Mouse (Mus musculus) forebrain, embryonic 10.5 days (tissue): ENCODE data around the gene Use1. TPM values are rescaled to one million over a fixed set of nuclear protein-coding genes. Genes with fewer than 3 reads are reported as not detected.

Source experiments
- DNase-seq: peaks from one replicate; pipeline ENCODE4 v3.0.0-alpha.2; 2017; ENCODE audit warnings: low spot score; ENCODE audit errors: extremely low spot score
- H3K27ac ChIP-seq: fragments of 300-500 bp; sonication (generic); 2 replicates; pipeline ENCODE4 v1.5.1; 2016; ENCODE audit warnings: mild to moderate bottlenecking
- H3K27me3 ChIP-seq: fragments of 300-500 bp; sonication (generic); 2 replicates; pipeline ENCODE4 v1.6.1; 2016; ENCODE audit warnings: mild to moderate bottlenecking; ENCODE audit not compliant: poor library complexity, severe bottlenecking
- H3K36me3 ChIP-seq: fragments of 300-500 bp; sonication (generic); replicated peaks from 2 replicates; pipeline ENCODE4 v1.6.1; 2016; ENCODE audit warnings: mild to moderate bottlenecking, moderate library complexity
- H3K4me1 ChIP-seq: fragments of 300-500 bp; sonication (generic); 2 replicates; pipeline ENCODE4 v1.6.1; 2016
- H3K4me3 ChIP-seq: fragments of 300-500 bp; sonication (generic); 2 replicates; pipeline ENCODE4 v1.5.1; 2016; ENCODE audit warnings: mild to moderate bottlenecking, moderate library complexity
- H3K9me3 ChIP-seq: fragments of 300-500 bp; sonication (generic); 2 replicates; pipeline ENCODE4 v1.6.1; 2016; ENCODE audit warnings: mild to moderate bottlenecking, moderate library complexity
- WGBS: fragments of 180-500 bp; shearing (Covaris S2); methylation state at CpG from one replicate; pipeline ENCODE4 v1.1.7; 2016; 5-methylcytosine and 5-hydroxymethylcytosine counted together
- polyA plus RNA-seq: library from polyadenylated mRNA; unstranded; fragments of >200 nt; fragmentation: Nextera tagmentation; extraction: Ambion mirVana; gene quantifications from 2 replicates; pipeline ENCODE4 v1.2.1, GENCODE M21; 2016

The Use1 gene
- polyA plus RNA-seq, 1 experiment from 2014 or later = 81.4 TPM

DNA sequence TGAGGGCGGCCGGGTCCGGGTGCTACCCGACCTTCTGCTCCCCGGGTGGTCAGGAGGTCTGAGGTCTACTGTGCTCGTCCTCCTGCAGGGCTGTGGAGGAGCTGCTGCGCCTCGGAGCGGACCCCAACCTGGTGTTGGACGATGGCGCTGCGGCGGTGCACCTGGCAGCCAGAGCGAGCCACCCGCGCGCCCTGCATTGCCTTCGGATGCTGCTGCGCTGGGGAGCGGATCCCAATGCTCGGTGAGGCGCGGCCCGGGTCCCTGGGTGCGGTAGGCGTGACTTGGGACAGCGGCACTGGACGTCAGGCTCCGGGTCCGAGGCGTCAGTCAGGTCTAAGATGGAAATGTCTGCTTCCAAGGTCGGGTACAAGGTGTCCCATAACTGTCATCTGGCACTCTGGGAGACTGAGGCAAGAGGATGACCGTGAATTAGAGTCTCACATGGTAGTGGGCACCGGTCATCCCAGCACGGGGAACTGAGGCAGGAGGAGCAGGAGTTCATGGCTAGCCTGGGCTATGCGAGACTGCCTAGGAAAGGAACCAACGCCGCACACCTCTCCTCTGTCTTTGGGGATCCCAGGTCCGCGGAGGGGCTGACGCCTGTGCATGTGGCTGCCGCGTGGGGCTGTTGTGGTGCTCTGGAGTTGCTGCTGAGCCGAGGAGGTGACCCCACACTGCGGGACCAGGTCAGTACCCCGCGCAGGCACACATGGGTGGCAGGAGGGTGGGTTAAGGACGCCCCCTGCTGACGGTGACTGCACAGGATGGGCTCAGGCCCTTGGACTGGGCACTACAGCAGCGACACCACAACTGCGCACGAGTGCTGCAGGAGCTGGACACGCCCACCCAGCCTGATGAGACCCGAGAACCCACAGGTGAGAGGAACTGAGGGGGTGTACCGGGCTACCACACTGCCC, 39.7 kb downstream of the Use1 start:
- Histone ChIP-seq H3K4me3 (peak overlapping the region; percentile 73), H3K36me3 (peaks cover 51% of the 10 kb centered on the region), H3K27me3 (no peaks in the 10 kb centered on the region), H3K4me1 (peaks cover 30% of the 10 kb centered on the region), H3K9me3 (no peaks in the 10 kb centered on the region), H3K27ac (peak overlapping the region; percentile 92)
- DNase-seq = peak; percentile 81
- WGBS = 1% methylated on average over 55 of the region's 55 CpGs

DNA sequence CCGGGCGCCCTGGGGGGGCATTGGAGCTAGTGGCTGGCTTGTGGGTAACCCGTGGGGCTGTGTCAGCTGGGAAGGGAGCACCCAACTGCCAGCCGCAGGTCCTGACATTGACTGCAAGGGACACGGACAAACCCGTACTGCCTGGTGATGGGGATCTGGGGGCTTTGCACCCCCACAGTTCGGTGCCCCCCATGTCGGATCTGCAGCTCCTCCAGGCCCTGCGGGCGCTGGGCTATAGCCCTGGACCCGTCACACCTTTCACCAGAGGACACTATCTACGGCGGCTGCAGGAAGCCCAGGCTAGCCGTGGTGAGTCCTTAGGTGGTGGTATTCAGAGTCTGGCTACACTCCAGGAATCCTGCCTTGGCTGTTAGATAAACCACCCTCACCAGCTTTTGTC, 40.8 kb downstream of the Use1 start:
- peaks cover 47% of the 10 kb centered on the region for H3K36me3 ChIP-seq
- no peaks in the 10 kb centered on the region for H3K27me3 ChIP-seq
- no peaks in the 10 kb centered on the region for H3K9me3 ChIP-seq
- peak overlapping the region; percentile 73; the same call in 1 of the 2 replicates for H3K4me3 ChIP-seq
- H3K27ac ChIP-seq = no peak overlapping the region
- 94% methylated on average over 14 of the region's 14 CpGs for WGBS
- peaks cover 37% of the 10 kb centered on the region for H3K4me1 ChIP-seq
- DNase-seq = no peak

DNA sequence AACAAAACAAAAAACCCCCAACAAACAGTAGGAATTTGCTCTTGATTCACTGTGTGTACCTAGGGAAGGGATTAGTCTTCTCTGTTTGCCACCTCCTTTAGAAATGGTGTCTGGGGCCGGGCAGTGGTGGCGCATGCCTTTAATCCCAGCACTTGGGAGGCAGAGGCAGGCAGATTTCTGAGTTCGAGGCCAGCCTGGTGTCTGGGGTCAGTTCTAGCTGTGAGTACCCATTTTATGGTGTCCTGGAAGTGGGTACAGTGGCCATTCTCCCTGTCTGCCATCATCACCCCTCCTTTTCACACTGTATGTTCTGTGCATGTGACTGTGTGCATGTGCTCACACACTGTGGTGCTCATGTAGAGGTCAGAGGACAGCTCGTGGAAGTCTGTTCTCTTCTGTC, 41.6 kb downstream of the Use1 start:
- Histone ChIP-seq H3K27me3 (no peaks in the 10 kb centered on the region), H3K27ac (no peak overlapping the region), H3K9me3 (no peaks in the 10 kb centered on the region), H3K4me1 (peaks cover 37% of the 10 kb centered on the region), H3K36me3 (peaks cover 41% of the 10 kb centered on the region), H3K4me3 (no peak overlapping the region)
- 89% methylated on average over 4 of the region's 4 CpGs for WGBS
- no peak for DNase-seq

DNA sequence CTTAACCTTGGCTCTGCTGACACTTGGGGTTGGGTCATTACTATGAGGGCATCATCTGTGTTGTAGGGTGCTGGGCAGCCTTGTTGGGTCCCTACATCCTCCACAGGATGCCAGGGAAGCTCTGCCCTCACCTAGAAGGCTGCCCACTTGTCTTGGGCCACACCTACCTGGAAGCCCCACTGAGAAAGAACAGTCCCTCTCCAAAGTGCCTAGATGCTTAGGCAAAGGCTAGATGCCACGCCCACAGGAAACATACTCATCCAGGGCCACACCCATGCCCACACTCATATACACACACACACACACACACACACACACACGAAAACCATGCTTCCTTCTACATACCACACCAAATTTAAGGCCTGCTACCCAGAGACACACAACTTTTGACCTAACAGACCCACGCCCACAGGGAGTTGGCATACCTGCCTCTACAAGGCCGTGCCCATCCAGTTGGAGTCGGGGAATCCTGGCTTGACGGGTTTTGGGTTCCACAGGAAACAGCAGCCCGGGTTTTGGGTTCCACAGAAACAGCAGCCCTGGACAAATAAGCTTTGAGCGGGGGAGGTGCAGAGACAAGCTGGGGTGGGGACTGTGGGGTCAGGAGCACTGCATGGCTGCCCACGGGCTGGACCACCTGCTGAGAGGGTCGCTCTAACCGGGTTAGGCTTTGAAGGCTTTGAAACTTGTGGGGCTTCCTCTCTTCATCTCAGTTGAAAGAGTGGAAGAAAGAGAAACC, 45.1 kb downstream of the Use1 start:
- 52% methylated on average over 11 of the region's 11 CpGs for WGBS
- Histone ChIP-seq H3K36me3 (peaks cover 35% of the 10 kb centered on the region), H3K4me3 (no peak overlapping the region), H3K27ac (no peak overlapping the region), H3K4me1 (peaks cover 18% of the 10 kb centered on the region), H3K27me3 (no peaks in the 10 kb centered on the region), H3K9me3 (no peaks in the 10 kb centered on the region)
- peak; percentile 23 for DNase-seq

Other genes with a start within 250 kb of the Use1 start
- 26.0 and 28.0 TPM in 2 replicates for gene Myo9b, start 94.1 kb upstream of the Use1 start, polyA plus RNA-seq
- gene Haus8, start 93.9 kb upstream of the Use1 start, polyA plus RNA-seq = 61.3 and 65.8 TPM in 2 replicates
- 3.5 and 4.0 TPM in 2 replicates for gene Ocel1, start 4.5 kb downstream of the Use1 start, polyA plus RNA-seq
- 47.8 and 49.0 TPM in 2 replicates for gene Nr2f6, start 15.1 kb downstream of the Use1 start, polyA plus RNA-seq
- 5.8 and 5.9 TPM in 2 replicates for gene Ushbp1, start 29.0 kb downstream of the Use1 start, polyA plus RNA-seq
- 106 and 108 TPM in 2 replicates for gene Babam1, start 30.0 kb downstream of the Use1 start, polyA plus RNA-seq
- gene Ankle1, start 39.2 kb downstream of the Use1 start, polyA plus RNA-seq = 47.3 and 51.2 TPM in 2 replicates
- gene Abhd8, start 96.8 kb downstream of the Use1 start, polyA plus RNA-seq = 67.6 and 68.2 TPM in 2 replicates
- gene Mrpl34, start 98.1 kb downstream of the Use1 start, polyA plus RNA-seq = 218 and 226 TPM in 2 replicates
- gene Dda1, start 102.4 kb downstream of the Use1 start, polyA plus RNA-seq = 116 and 122 TPM in 2 replicates
- gene Ano8, start 119.1 kb downstream of the Use1 start, polyA plus RNA-seq = 1.8 TPM in 2 replicates
- 21.3 and 22.3 TPM in 2 replicates for gene Gtpbp3, start 121.3 kb downstream of the Use1 start, polyA plus RNA-seq
- gene Plvap, start 144.9 kb downstream of the Use1 start, polyA plus RNA-seq = 43.3 and 47.5 TPM in 2 replicates
- gene Ccdc194, start 158.9 kb downstream of the Use1 start, polyA plus RNA-seq = 0.47 TPM in 1 of 2 replicates, not detected in the other
- 6.7 and 7.4 TPM in 2 replicates for gene Bst2, start 170.6 kb downstream of the Use1 start, polyA plus RNA-seq
- 65.9 and 66.0 TPM in 2 replicates for gene Mvb12a, start 176.1 kb downstream of the Use1 start, polyA plus RNA-seq
- gene Tmem221, start 192.0 kb downstream of the Use1 start, polyA plus RNA-seq = 0.17 and 0.28 TPM in 2 replicates
- 0.09 TPM in 1 of 2 replicates, not detected in the other for gene Nxnl1, start 199.8 kb downstream of the Use1 start, polyA plus RNA-seq
- 20.2 and 21.9 TPM in 2 replicates for gene Slc27a1, start 202.0 kb downstream of the Use1 start, polyA plus RNA-seq
- 262 and 266 TPM in 2 replicates for gene Pgls, start 225.3 kb downstream of the Use1 start, polyA plus RNA-seq
- gene Fam129c, start 230.8 kb downstream of the Use1 start, polyA plus RNA-seq = 4.1 and 5.1 TPM in 2 replicates
- 44.2 and 47.4 TPM in 2 replicates for gene Colgalt1, start 244.2 kb downstream of the Use1 start, polyA plus RNA-seq